Mouse (Mus musculus): ENCODE data around the gene Acrbp. TPM values are rescaled to one million over a fixed set of nuclear protein-coding genes. Genes with fewer than 3 reads are reported as not detected.

Acrbp gene
- total RNA-seq, 2 experiments from 2014 or later, result 1.7 to 3.2 TPM

DNA sequence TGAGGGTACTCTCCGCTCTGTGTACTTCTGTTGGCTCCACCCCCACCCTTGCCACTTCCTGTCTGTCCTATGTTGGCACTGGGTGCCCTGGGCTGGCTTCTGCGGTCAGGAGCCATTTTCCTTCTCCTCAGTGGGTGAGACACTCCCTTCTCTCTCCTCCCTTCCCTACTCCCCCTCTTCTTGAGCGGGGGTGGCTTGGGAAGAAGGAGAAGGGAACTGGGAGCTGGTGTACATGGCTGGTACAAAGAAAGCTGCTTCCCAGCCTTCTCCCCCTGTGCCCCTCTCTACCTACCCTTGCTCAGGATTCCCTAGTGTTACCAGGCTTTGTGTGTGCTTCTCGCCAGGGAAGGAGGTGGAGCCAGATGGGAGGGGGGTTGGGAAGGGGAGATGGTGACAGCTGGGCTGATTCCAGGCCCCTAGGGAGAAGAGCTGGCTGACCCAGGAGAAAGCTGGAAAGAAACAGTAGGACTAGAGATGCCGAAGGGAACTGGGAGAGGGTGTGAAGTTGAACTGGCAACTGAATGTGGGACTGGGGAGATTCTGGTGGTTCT lies 50.0 kb downstream of the Acrbp start:
- peak; percentile 62 for DNase-seq

GRCm38 (mm10) chr6:125101444-125101843 lies 52.0 kb downstream of the Acrbp start:
- no peak for DNase-seq

DNA sequence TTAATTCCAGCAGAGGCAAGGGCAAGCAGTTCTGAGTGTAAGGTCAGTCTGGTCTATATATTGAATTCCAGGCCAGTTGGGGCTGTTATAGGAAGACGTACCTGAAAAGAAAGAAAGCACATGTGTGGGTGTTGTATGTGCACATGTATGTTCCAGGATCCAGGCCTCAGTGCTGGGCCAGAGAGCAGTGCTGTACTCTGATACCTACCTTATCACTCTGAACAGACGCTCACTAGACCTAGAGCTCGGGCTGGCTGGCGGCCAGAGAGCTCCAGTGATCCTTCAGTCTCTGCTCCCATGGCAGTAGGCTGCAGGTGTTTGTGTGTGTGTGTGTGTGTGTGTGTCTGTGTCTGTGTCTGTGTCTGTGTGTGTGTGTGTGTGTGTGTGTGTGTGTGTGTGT lies 54.7 kb downstream of the Acrbp start:
- DNase-seq, result peak; percentile 42

DNA sequence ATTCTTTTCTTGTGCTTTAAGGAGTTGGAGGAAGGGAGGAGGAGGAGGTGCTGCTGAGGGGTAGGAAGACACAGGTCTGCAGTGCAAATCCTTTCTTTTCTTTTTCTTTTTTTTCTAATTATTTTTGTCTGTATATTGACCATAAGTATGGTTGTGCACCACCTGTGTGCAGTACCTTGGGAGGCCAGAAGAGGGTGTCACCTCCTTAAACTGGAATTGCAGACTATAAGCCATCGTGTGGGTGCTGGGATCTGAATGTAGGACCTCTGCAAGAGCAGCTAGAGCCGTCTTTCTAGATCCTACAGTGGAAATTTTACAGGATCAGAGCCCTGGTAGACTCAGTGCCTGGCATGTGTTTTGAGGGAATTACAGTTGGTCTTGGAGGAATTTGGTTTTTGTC lies 58.2 kb downstream of the Acrbp start:
- no peak for DNase-seq

DNA sequence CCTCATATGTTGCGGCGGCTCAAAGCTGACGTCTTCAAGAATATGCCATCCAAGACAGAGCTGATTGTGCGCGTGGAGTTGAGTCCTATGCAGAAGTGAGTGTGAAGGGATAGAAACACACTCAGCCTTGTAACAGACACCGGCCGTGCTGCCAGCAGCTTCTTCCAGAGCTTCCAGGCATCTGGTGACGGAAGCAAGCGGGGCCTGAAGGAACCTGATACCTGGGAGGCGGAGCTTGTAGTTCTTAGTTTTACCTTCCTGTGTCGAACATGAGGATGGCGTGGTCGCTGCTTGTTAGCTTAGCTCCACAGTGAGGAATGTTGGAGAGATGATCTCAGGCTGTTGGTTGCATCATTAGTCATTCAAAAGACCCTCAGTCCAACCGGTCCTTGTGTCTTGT lies 59.9 kb downstream of the Acrbp start:
- no peak for DNase-seq

- peak; percentile 60 for DNase-seq
Measured at GRCm38 (mm10) chr6:125110927-125111326, 61.4 kb downstream of the Acrbp start.

- DNase-seq, result no peak
Measured at GRCm38 (mm10) chr6:125112553-125112952, 63.1 kb downstream of the Acrbp start.

Small RNAs within 50 kb of the gene (microRNA-seq; reads per million reads assigned to microRNA genes)
- 0.69 to 0.82 reads per million in 2 experiments for gene Mir7045

Other genes with a start within 250 kb of the Acrbp start
- gene Spsb2, start 241.0 kb upstream of the Acrbp start, total RNA-seq (2021), result 1 to 10 TPM; 3.5 to 4.4 TPM
- gene Tpi1, start 235.4 kb upstream of the Acrbp start, total RNA-seq (2021), result 100 to 1,000 TPM; 977 to 982 TPM
- gene Usp5, start 220.2 kb upstream of the Acrbp start, total RNA-seq (2021), result 100 to 1,000 TPM; 102 to 104 TPM
- gene Cdca3, start 220.1 kb upstream of the Acrbp start, total RNA-seq (2021), result 10 to 100 TPM; 77.8 to 82.6 TPM
- 1 to 10 TPM; 2.6 to 3.9 TPM for gene Gnb3, start 209.4 kb upstream of the Acrbp start, total RNA-seq (2021)
- gene P3h3, start 191.9 kb upstream of the Acrbp start, total RNA-seq (2021), result 10 to 100 TPM; 30.0 to 31.6 TPM
- 1 to 10 TPM; 5.7 to 7.4 TPM for gene Gpr162, start 185.7 kb upstream of the Acrbp start, total RNA-seq (2021)
- under 1 TPM; 0.41 to 0.55 TPM for gene Cd4, start 161.5 kb upstream of the Acrbp start, total RNA-seq (2021)
- gene Lag3, start 138.0 kb upstream of the Acrbp start, total RNA-seq (2021), result 1 to 10 TPM in 1 of 2 experiments, under 1 TPM in 1; 0.68 to 1.0 TPM
- 100 to 1,000 TPM; 549 to 587 TPM for gene Ptms, start 129.6 kb upstream of the Acrbp start, total RNA-seq (2021)
- gene Mlf2, start 118.3 kb upstream of the Acrbp start, total RNA-seq (2021), result 100 to 1,000 TPM; 237 to 239 TPM
- 100 to 1,000 TPM; 107 to 110 TPM for gene Cops7a, start 84.2 kb upstream of the Acrbp start, total RNA-seq (2021)
- gene Pianp, start 53.0 kb upstream of the Acrbp start, total RNA-seq (2021), result 1 to 10 TPM in 1 of 2 experiments, under 1 TPM in 1; 0.69 to 1.5 TPM
- 10 to 100 TPM; 28.5 to 30.7 TPM for gene Zfp384, start 40.5 kb upstream of the Acrbp start, total RNA-seq (2021)
- gene Ing4, start 9.9 kb upstream of the Acrbp start, total RNA-seq (2021), result 10 to 100 TPM; 40.8 to 43.6 TPM
- not detected for gene Lpar5, start 18.2 kb downstream of the Acrbp start, total RNA-seq (2021)
- gene Chd4, start 46.3 kb downstream of the Acrbp start, total RNA-seq (2021), result 100 to 1,000 TPM; 202 to 210 TPM
- gene Nop2, start 82.2 kb downstream of the Acrbp start, total RNA-seq (2021), result 10 to 100 TPM; 24.4 to 25.3 TPM
- 10 to 100 TPM; 18.0 to 18.6 TPM for gene Iffo1, start 95.6 kb downstream of the Acrbp start, total RNA-seq (2021)
- 1,000 to 10,000 TPM; 3,371 to 3,611 TPM for gene Gapdh, start 116.8 kb downstream of the Acrbp start, total RNA-seq (2021)
- gene Ncapd2, start 142.0 kb downstream of the Acrbp start, total RNA-seq (2021), result 100 to 1,000 TPM; 101 to 111 TPM
- gene Mrpl51, start 142.1 kb downstream of the Acrbp start, total RNA-seq (2021), result 100 to 1,000 TPM; 248 to 271 TPM
- gene Vamp1, start 165.9 kb downstream of the Acrbp start, total RNA-seq (2021), result 1 to 10 TPM; 7.3 to 8.8 TPM
- gene Tapbpl, start 182.2 kb downstream of the Acrbp start, total RNA-seq (2021), result 1 to 10 TPM; 3.3 to 3.6 TPM
- under 1 TPM; 0.38 to 0.41 TPM for gene Cd27, start 187.3 kb downstream of the Acrbp start, total RNA-seq (2021)
- gene Tuba3a, start 236.4 kb downstream of the Acrbp start, total RNA-seq (2021), result not detected

Measured in heart, postnatal 4 days (tissue).